Comparison of ENCODE assay signal across 16 mouse cellular contexts in the genomic region with DNA sequence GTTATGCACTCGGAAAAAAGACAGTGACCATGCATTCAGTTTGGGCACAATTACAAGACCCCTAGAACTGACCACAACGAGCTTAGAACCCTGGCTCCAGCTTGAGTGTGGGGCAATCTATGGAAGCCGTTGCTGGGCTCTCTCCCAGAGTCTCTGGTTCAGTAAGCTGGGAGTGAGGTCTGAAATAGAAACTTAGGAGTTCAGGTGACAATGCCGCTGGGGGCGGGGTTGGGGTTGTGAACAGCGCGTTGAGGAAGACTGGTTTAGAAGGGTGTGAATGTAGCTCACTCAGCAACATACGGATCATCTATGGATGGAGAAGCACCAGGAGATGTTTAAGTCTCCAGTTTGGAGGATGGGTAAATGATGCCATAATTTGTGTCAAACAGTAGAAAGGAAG.
"Had no signal": no experiment of that assay in that cellular context is flagged by ENCODE, and none has a peak within 500 bp of the region (broad histone marks: within the 10 kb centered on the region; RNA-seq: fewer than 3 reads in every experiment).

No protein-coding gene starts in this region.

- H3K36me3 ChIP-seq: neural tube, embryonic 13.5 days; neural tube, embryonic 15.5 days; stomach, embryonic 15.5 days had no signal

- DNase-seq: retina, postnatal 1 day; right cerebral cortex, adult 18-20 months; right cerebral cortex, postnatal 14 days; right cerebral cortex, postnatal 25 days; right cerebral cortex, postnatal 4 days; spleen, adult 18-20 months; thymus, adult 18-20 months; thymus, adult 2 months; thymus, postnatal 14 days; thymus, postnatal 25 days; thymus, postnatal 36 days; thymus, postnatal 4 days had no signal

- H3K9ac ChIP-seq: neural tube, embryonic 13.5 days; neural tube, embryonic 15.5 days; stomach, embryonic 15.5 days had no signal

- H3K4me3 ChIP-seq: neural tube, embryonic 13.5 days; neural tube, embryonic 15.5 days; stomach, embryonic 15.5 days had no signal

- H3K27ac ChIP-seq: neural tube, embryonic 13.5 days; neural tube, embryonic 15.5 days; stomach, embryonic 15.5 days; stomach, postnatal 0 days had no signal

- H3K4me2 ChIP-seq: neural tube, embryonic 13.5 days; neural tube, embryonic 15.5 days; stomach, embryonic 15.5 days had no signal

- H3K9me3 ChIP-seq: neural tube, embryonic 13.5 days; neural tube, embryonic 15.5 days; stomach, embryonic 15.5 days had no signal

- H3K27me3 ChIP-seq: neural tube, embryonic 13.5 days; neural tube, embryonic 15.5 days; stomach, embryonic 15.5 days had no signal
